Comparison of ENCODE assay signal across 10 mouse cellular contexts in genomic region chr8:70682692-70683091, GRCm38 (mm10). TPM values are rescaled to one million over a fixed set of nuclear protein-coding genes. Genes with fewer than 3 reads are reported as not detected.
A peak's percentile ranks its signal among the peaks of the same experiment; 100 is the strongest.
DNase-seq lines count a peak whose midpoint lies in the region; ATAC-seq and TF ChIP-seq lines count a peak whose summit lies in the region.
"Had no signal": no experiment of that assay in that cellular context is flagged by ENCODE, and none has a peak within 500 bp of the region (broad histone marks: within the 10 kb centered on the region; RNA-seq: fewer than 3 reads in every experiment).

No protein-coding gene starts in this region.

- WGBS in forebrain, embryonic 10.5 days = 70% methylated on average over 3 of the region's 3 CpGs
- 67% methylated on average over 3 of the region's 3 CpGs for WGBS in forebrain, embryonic 14.5 days
- WGBS in liver, embryonic 15.5 days (ENCODE audit: insufficient replicate concordance) = 45% methylated on average over 3 of the region's 3 CpGs
- WGBS in neural tube, embryonic 15.5 days = 62% methylated on average over 3 of the region's 3 CpGs
- 66% methylated on average over 3 of the region's 3 CpGs for WGBS in thymus, adult 2 months
- 70% methylated on average over 3 of the region's 3 CpGs for WGBS in forebrain, embryonic 13.5 days

- no peak for DNase-seq in forebrain, embryonic 10.5 days (ENCODE audit: extremely low spot score, low spot score)
- DNase-seq in forebrain, embryonic 14.5 days (ENCODE audit: low spot score) = no peak
- DNase-seq in liver = no peak
- DNase-seq in thymus, adult 2 months = no peak
- DNase-seq: cerebellum, postnatal 36 days; right cerebral cortex, postnatal 4 days had no signal

- TF ChIP-seq CTCF in embryonic fibroblast, embryonic 13.5 days (IDR thresholded peaks at IDR 0.05; ENCODE audit: borderline replicate concordance, insufficient read depth, low read length) = no peak
- no peak for TF ChIP-seq CTCF in thymus, adult 2 months (IDR thresholded peaks at IDR 0.05; ENCODE audit: borderline replicate concordance, control insufficient read depth, extremely low read depth, insufficient read depth, low read length, poor library complexity)

- ATAC-seq in forebrain, embryonic 14.5 days = no peak
- no peak for ATAC-seq in liver, embryonic 15.5 days (ENCODE audit: insufficient read depth)
- no peak for ATAC-seq in neural tube, embryonic 15.5 days (ENCODE audit: low FRiP score)
- no peak for ATAC-seq in forebrain, embryonic 13.5 days

- H3K4me1 ChIP-seq in forebrain, embryonic 10.5 days = peaks cover 19% of the 10 kb centered on the region
- no peaks in the 10 kb centered on the region for H3K4me1 ChIP-seq in forebrain, embryonic 14.5 days (ENCODE audit: control insufficient read depth, insufficient read depth, low read length)
- peaks cover 52% of the 10 kb centered on the region for H3K4me1 ChIP-seq in liver, embryonic 15.5 days (replicated peaks)
- peaks cover 8% of the 10 kb centered on the region for H3K4me1 ChIP-seq in embryonic fibroblast, embryonic 13.5 days (ENCODE audit: control insufficient read depth, insufficient read depth, low read length)
- peaks cover 13% of the 10 kb centered on the region for H3K4me1 ChIP-seq in neural tube, embryonic 15.5 days
- H3K4me1 ChIP-seq in thymus, adult 2 months (replicated peaks; ENCODE audit: control insufficient read depth, insufficient read depth, low read length) = peaks cover 4% of the 10 kb centered on the region; the same call in 1 of the 2 replicates
- H3K4me1 ChIP-seq in forebrain, embryonic 13.5 days = 0 out of 2 replicates have a peak, but pooled peaks cover 8% of the 10 kb centered on the region

- no peaks in the 10 kb centered on the region for H3K27me3 ChIP-seq in forebrain, embryonic 10.5 days (ENCODE audit: poor library complexity, severe bottlenecking)
- no peaks in the 10 kb centered on the region for H3K27me3 ChIP-seq in forebrain, embryonic 14.5 days (replicated peaks; ENCODE audit: control insufficient read depth, insufficient read depth, low read length)
- peaks cover 19% of the 10 kb centered on the region for H3K27me3 ChIP-seq in liver, embryonic 15.5 days
- H3K27me3 ChIP-seq in neural tube, embryonic 15.5 days (replicated peaks) = no peaks in the 10 kb centered on the region
- H3K27me3 ChIP-seq in thymus, adult 2 months (ENCODE audit: control insufficient read depth, insufficient read depth, low read length) = no peaks in the 10 kb centered on the region
- no peaks in the 10 kb centered on the region for H3K27me3 ChIP-seq in forebrain, embryonic 13.5 days

- H3K9me3 ChIP-seq in forebrain, embryonic 10.5 days = no peaks in the 10 kb centered on the region
- no peaks in the 10 kb centered on the region for H3K9me3 ChIP-seq in forebrain, embryonic 14.5 days (replicated peaks; ENCODE audit: control insufficient read depth, low read length)
- H3K9me3 ChIP-seq in liver, embryonic 15.5 days (replicated peaks) = no peaks in the 10 kb centered on the region
- no peaks in the 10 kb centered on the region for H3K9me3 ChIP-seq in neural tube, embryonic 15.5 days (replicated peaks)
- H3K9me3 ChIP-seq in forebrain, embryonic 13.5 days (replicated peaks) = no peaks in the 10 kb centered on the region

- no peak for TF ChIP-seq POLR2A in embryonic fibroblast, embryonic 13.5 days (IDR thresholded peaks at IDR 0.05; ENCODE audit: low read depth, low read length)
- TF ChIP-seq POLR2A in thymus, adult 2 months (IDR thresholded peaks at IDR 0.05; ENCODE audit: control insufficient read depth, extremely low read depth, insufficient read depth, low read length, poor library complexity) = no peak

- H3K4me3 ChIP-seq in forebrain, embryonic 10.5 days = peak overlapping the region; percentile 35
- H3K4me3 ChIP-seq in forebrain, embryonic 14.5 days (ENCODE audit: low read depth, low read length) = no peak overlapping the region
- no peak overlapping the region for H3K4me3 ChIP-seq in liver, embryonic 15.5 days (replicated peaks)
- no peak overlapping the region for H3K4me3 ChIP-seq in embryonic fibroblast, embryonic 13.5 days (ENCODE audit: insufficient read depth, low read length)
- no peak overlapping the region for H3K4me3 ChIP-seq in neural tube, embryonic 15.5 days (replicated peaks)
- no peak overlapping the region for H3K4me3 ChIP-seq in thymus, adult 2 months (ENCODE audit: control insufficient read depth, insufficient read depth, low read length)
- H3K4me3 ChIP-seq in forebrain, embryonic 13.5 days = no peak overlapping the region

- H3K9ac ChIP-seq in forebrain, embryonic 14.5 days (ENCODE audit: low read length) = no peak overlapping the region
- 0 out of 2 replicates have a peak overlapping the region, but pooled peaks have one; percentile 8 for H3K9ac ChIP-seq in liver, embryonic 15.5 days
- 0 out of 2 replicates have a peak overlapping the region, but pooled peaks have one; percentile 17 for H3K9ac ChIP-seq in neural tube, embryonic 15.5 days (replicated peaks)
- no peak overlapping the region for H3K9ac ChIP-seq in forebrain, embryonic 13.5 days

- no peak overlapping the region for H3K4me2 ChIP-seq in forebrain, embryonic 14.5 days (ENCODE audit: low read length)
- 0 out of 2 replicates have a peak overlapping the region, but pooled peaks have one; percentile 36 for H3K4me2 ChIP-seq in liver, embryonic 15.5 days
- no peak overlapping the region for H3K4me2 ChIP-seq in neural tube, embryonic 15.5 days
- no peak overlapping the region for H3K4me2 ChIP-seq in forebrain, embryonic 13.5 days

- H3K27ac ChIP-seq in forebrain, embryonic 10.5 days = peak overlapping the region; percentile 76
- no peak overlapping the region for H3K27ac ChIP-seq in forebrain, embryonic 14.5 days (ENCODE audit: low read depth, low read length)
- H3K27ac ChIP-seq in liver, embryonic 15.5 days (replicated peaks) = no peak overlapping the region
- peak overlapping the region; percentile 36 for H3K27ac ChIP-seq in embryonic fibroblast, embryonic 13.5 days (ENCODE audit: insufficient read depth, low read length)
- H3K27ac ChIP-seq in neural tube, embryonic 15.5 days (replicated peaks) = no peak overlapping the region
- no peak overlapping the region for H3K27ac ChIP-seq in thymus, adult 2 months (ENCODE audit: control insufficient read depth, insufficient read depth, low read length)
- H3K27ac ChIP-seq in forebrain, embryonic 13.5 days = no peak overlapping the region

- peaks cover 30% of the 10 kb centered on the region for H3K36me3 ChIP-seq in forebrain, embryonic 10.5 days (replicated peaks)
- H3K36me3 ChIP-seq in forebrain, embryonic 14.5 days (ENCODE audit: control insufficient read depth, insufficient read depth, low read length) = peaks cover 21% of the 10 kb centered on the region
- peaks cover 23% of the 10 kb centered on the region for H3K36me3 ChIP-seq in liver, embryonic 15.5 days (replicated peaks)
- peaks cover 20% of the 10 kb centered on the region for H3K36me3 ChIP-seq in neural tube, embryonic 15.5 days
- 0 out of 2 replicates have a peak, but pooled peaks cover 3% of the 10 kb centered on the region for H3K36me3 ChIP-seq in thymus, adult 2 months (ENCODE audit: control insufficient read depth, insufficient read depth, low read length)
- peaks cover 27% of the 10 kb centered on the region for H3K36me3 ChIP-seq in forebrain, embryonic 13.5 days (ENCODE audit: poor library complexity, severe bottlenecking)

RNA-seq across cellular contexts. Expression of gene Lsm4, which starts 9.6 kb away (rescaled TPM):
- polyA plus RNA-seq in forebrain, embryonic 10.5 days (2016; fragmentation: Nextera tagmentation; extraction: Ambion mirVana) = 336 and 339 TPM in 2 replicates
- 200 and 220 TPM in 2 replicates for polyA plus RNA-seq in forebrain, embryonic 14.5 days (2014; fragmentation: Nextera tagmentation; extraction: Ambion mirVana)
- 148 and 155 TPM in 2 replicates for polyA plus RNA-seq in liver, embryonic 15.5 days (2015; fragmentation: Nextera tagmentation; extraction: Ambion mirVana)
- 54.9 and 60.2 TPM in 2 replicates for polyA plus RNA-seq in embryonic fibroblast, embryonic 13.5 days (2011; ENCODE audit: insufficient read length, low read depth, missing spikeins)
- polyA plus RNA-seq in neural tube, embryonic 15.5 days (2015; fragmentation: Nextera tagmentation; extraction: Ambion mirVana) = 191 and 206 TPM in 2 replicates
- 192 and 199 TPM in 2 replicates for polyA plus RNA-seq in thymus, adult 2 months (2012; rRNA removed)
- 238 and 239 TPM in 2 replicates for polyA plus RNA-seq in forebrain, embryonic 13.5 days (2015; fragmentation: Nextera tagmentation; extraction: Ambion mirVana)

RNA-seq across cellular contexts. Expression of gene Jund, which starts 16.1 kb away (rescaled TPM):
- polyA plus RNA-seq in forebrain, embryonic 10.5 days (2016; fragmentation: Nextera tagmentation; extraction: Ambion mirVana) = 49.6 and 50.9 TPM in 2 replicates
- 87.2 and 94.0 TPM in 2 replicates for polyA plus RNA-seq in forebrain, embryonic 14.5 days (2014; fragmentation: Nextera tagmentation; extraction: Ambion mirVana)
- polyA plus RNA-seq in liver, embryonic 15.5 days (2015; fragmentation: Nextera tagmentation; extraction: Ambion mirVana) = 23.7 and 26.1 TPM in 2 replicates
- 82.2 and 90.6 TPM in 2 replicates for polyA plus RNA-seq in embryonic fibroblast, embryonic 13.5 days (2011; ENCODE audit: insufficient read length, low read depth, missing spikeins)
- polyA plus RNA-seq in neural tube, embryonic 15.5 days (2015; fragmentation: Nextera tagmentation; extraction: Ambion mirVana) = 73.7 and 82.7 TPM in 2 replicates
- 540 and 792 TPM in 2 replicates for polyA plus RNA-seq in thymus, adult 2 months (2012; rRNA removed)
- 58.6 and 68.8 TPM in 2 replicates for polyA plus RNA-seq in forebrain, embryonic 13.5 days (2015; fragmentation: Nextera tagmentation; extraction: Ambion mirVana)

RNA-seq across cellular contexts. Expression of gene Iqcn, which starts 20.6 kb away (rescaled TPM):
- polyA plus RNA-seq in forebrain, embryonic 10.5 days (2016; fragmentation: Nextera tagmentation; extraction: Ambion mirVana) = 0.02 TPM in 1 of 2 replicates, not detected in the other
- polyA plus RNA-seq in forebrain, embryonic 14.5 days (2014; fragmentation: Nextera tagmentation; extraction: Ambion mirVana) = 0.06 and 0.10 TPM in 2 replicates
- 0.01 and 0.02 TPM in 2 replicates for polyA plus RNA-seq in liver, embryonic 15.5 days (2015; fragmentation: Nextera tagmentation; extraction: Ambion mirVana)
- not detected in 2 replicates for polyA plus RNA-seq in embryonic fibroblast, embryonic 13.5 days (2011; ENCODE audit: insufficient read length, low read depth, missing spikeins)
- polyA plus RNA-seq in neural tube, embryonic 15.5 days (2015; fragmentation: Nextera tagmentation; extraction: Ambion mirVana) = 0.04 and 0.09 TPM in 2 replicates
- 0.19 and 0.28 TPM in 2 replicates for polyA plus RNA-seq in thymus, adult 2 months (2012; rRNA removed)
- 0.05 and 0.11 TPM in 2 replicates for polyA plus RNA-seq in forebrain, embryonic 13.5 days (2015; fragmentation: Nextera tagmentation; extraction: Ambion mirVana)

RNA-seq across cellular contexts. Expression of gene Pgpep1, which starts 22.5 kb away (rescaled TPM):
- 40.5 and 49.3 TPM in 2 replicates for polyA plus RNA-seq in forebrain, embryonic 10.5 days (2016; fragmentation: Nextera tagmentation; extraction: Ambion mirVana)
- polyA plus RNA-seq in forebrain, embryonic 14.5 days (2014; fragmentation: Nextera tagmentation; extraction: Ambion mirVana) = 85.7 and 101 TPM in 2 replicates
- 21.7 and 22.3 TPM in 2 replicates for polyA plus RNA-seq in liver, embryonic 15.5 days (2015; fragmentation: Nextera tagmentation; extraction: Ambion mirVana)
- polyA plus RNA-seq in embryonic fibroblast, embryonic 13.5 days (2011; ENCODE audit: insufficient read length, low read depth, missing spikeins) = 53.7 and 54.3 TPM in 2 replicates
- polyA plus RNA-seq in neural tube, embryonic 15.5 days (2015; fragmentation: Nextera tagmentation; extraction: Ambion mirVana) = 78.6 TPM in 2 replicates
- polyA plus RNA-seq in thymus, adult 2 months (2012; rRNA removed) = 40.7 and 41.9 TPM in 2 replicates
- 64.6 and 80.8 TPM in 2 replicates for polyA plus RNA-seq in forebrain, embryonic 13.5 days (2015; fragmentation: Nextera tagmentation; extraction: Ambion mirVana)

RNA-seq across cellular contexts. Expression of gene Gm3336, which starts 35.7 kb away (rescaled TPM):
- not detected in 2 replicates for polyA plus RNA-seq in forebrain, embryonic 10.5 days (2016; fragmentation: Nextera tagmentation; extraction: Ambion mirVana)
- polyA plus RNA-seq in forebrain, embryonic 14.5 days (2014; fragmentation: Nextera tagmentation; extraction: Ambion mirVana) = not detected in 2 replicates
- 0.13 and 0.35 TPM in 2 replicates for polyA plus RNA-seq in liver, embryonic 15.5 days (2015; fragmentation: Nextera tagmentation; extraction: Ambion mirVana)
- polyA plus RNA-seq in embryonic fibroblast, embryonic 13.5 days (2011; ENCODE audit: insufficient read length, low read depth, missing spikeins) = not detected in 2 replicates
- not detected in 2 replicates for polyA plus RNA-seq in neural tube, embryonic 15.5 days (2015; fragmentation: Nextera tagmentation; extraction: Ambion mirVana)
- 0.48 and 0.50 TPM in 2 replicates for polyA plus RNA-seq in thymus, adult 2 months (2012; rRNA removed)
- polyA plus RNA-seq in forebrain, embryonic 13.5 days (2015; fragmentation: Nextera tagmentation; extraction: Ambion mirVana) = not detected in 2 replicates

Comparison
In these comparisons a context has a peak if more than half of its experiments do, and no peak if none do; other contexts are left out.
1. H3K27ac ChIP-seq: peak in forebrain, embryonic 10.5 days (single experiment) and embryonic fibroblast, embryonic 13.5 days (single experiment); none in forebrain, embryonic 14.5 days (single experiment), liver, embryonic 15.5 days (single experiment), neural tube, embryonic 15.5 days (single experiment), thymus, adult 2 months (single experiment) and forebrain, embryonic 13.5 days (single experiment).
2. H3K9ac ChIP-seq: peak in liver, embryonic 15.5 days (single experiment) and neural tube, embryonic 15.5 days (single experiment); none in forebrain, embryonic 14.5 days (single experiment) and forebrain, embryonic 13.5 days (single experiment).